Mouse (Mus musculus): ENCODE data around the gene Srsf10.

Gene Srsf10

DNA sequence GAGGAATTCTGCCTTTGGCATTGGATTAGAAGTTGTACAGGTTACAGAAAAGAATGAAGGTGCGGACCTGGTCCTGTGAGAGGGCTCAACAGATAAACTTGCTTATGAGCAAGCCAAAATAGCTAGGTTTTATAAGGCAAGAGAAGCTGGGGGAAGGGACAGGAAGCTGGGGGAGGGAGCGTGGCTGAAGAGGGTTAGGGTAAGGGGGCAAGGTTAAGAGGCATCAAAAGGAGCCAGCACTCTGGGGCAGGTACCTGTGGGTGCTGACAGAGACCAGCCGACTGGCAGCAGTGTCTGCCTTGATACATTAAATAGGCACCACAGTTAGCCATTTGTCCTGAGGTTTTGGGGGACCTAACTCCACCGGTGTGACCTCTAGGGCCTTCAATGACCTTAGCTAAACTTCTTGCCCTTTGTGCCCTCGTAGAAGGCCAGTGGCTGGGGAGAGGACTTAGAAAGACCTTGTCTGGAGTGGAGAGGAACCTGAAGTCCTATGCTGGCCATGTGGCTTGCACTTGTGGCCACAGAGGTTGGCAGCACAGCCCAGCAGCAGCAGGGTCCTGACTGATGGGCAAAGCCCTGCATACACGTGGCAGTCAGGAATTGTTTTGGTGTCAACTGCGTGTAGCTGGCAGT, 28.5 kb downstream of the Srsf10 start:
- peak in 1 of 2 experiments; percentile 53 for DNase-seq (ENCODE audit: inconsistent age in 2 of 2, low spot score in 1 of 2)

- DNase-seq (ENCODE audit: inconsistent age in 2 of 2, low spot score in 1 of 2) = no peak
These were observed 29.0 kb downstream of the Srsf10 start for GRCm38 (mm10) chr4:135884531-135884930.

- peak; percentile 62 to 76 for DNase-seq (ENCODE audit: inconsistent age in 2 of 2, low spot score in 1 of 2)
These were observed 30.1 kb downstream of the Srsf10 start for GRCm38 (mm10) chr4:135885676-135886075.

DNA sequence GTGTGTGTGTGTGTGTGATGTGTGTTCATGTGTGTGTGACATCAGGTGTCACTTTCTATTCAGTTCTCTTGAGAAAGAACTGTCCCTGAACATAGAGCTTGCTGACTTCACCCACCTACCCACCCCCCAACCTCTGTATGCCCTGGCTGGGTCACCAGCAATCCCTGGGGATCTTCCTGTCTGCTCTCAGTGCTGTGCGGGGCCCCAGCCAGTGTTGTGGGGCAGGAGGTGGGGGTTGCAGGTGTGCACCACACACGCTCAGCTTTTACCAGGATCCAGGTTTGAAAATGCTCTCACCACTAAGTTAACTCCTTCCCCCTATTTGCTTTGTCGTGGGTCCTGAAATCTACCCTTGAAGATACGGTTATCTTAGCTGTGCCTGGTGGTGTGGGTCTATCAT, 30.6 kb downstream of the Srsf10 start:
- no peak for DNase-seq (ENCODE audit: inconsistent age in 2 of 2, low spot score in 1 of 2)

DNA sequence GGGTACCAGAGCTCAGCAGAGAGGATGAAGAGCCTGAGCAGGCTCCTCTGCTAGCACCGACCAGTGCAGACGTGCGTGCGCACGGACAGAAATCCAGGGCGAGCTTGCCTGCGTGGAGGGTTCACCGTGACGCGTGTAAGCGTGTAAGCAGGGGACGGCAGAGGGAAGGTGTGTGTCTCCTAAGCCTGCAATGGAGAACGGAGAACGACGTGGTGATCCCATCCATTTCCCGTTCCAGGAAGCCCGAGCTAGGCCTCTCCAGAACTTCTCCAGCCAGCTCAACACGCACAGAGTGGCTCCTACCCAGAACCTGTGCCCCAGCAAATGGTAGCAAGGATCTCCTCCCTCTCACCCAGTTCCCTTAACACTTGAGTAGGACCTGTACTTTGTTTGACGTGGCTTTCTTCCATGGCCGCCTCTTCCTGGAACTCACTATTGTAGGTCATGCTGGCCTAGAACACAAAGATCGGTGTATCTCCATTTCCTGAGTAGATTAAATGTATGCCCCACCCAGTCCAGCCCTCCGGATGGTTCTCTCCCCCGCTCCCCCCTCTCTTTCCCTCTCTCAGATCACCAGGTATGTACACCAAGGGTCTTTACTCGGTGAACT, 33.0 kb downstream of the Srsf10 start:
- no peak for DNase-seq (ENCODE audit: inconsistent age in 2 of 2, low spot score in 1 of 2)

GRCm38 (mm10) chr4:135889146-135889883, 33.8 kb downstream of the Srsf10 start:
- no peak for DNase-seq (ENCODE audit: inconsistent age in 2 of 2, low spot score in 1 of 2)

- DNase-seq (ENCODE audit: inconsistent age in 2 of 2, low spot score in 1 of 2) = peak; percentile 80 to 92
These were observed 34.3 kb downstream of the Srsf10 start for GRCm38 (mm10) chr4:135889884-135890283.

DNA sequence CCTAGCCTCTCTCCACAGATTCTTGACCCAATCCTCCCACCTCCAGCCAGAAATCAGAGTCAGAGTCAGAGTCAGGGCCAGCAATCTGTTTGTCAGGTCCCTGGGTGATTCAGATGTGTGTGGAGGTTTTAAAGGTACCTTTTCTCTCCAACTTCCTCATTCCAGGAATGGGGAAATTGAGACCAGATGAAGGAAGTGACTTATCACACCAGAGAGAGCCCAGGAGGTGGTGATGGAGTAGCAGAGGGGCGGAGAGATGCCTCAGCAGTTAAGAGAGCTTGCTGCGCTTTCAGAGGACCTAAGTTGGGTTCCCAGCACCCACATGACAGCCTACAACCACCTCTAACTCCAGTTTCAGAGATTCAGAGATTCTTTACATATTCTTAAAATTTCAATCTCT, 36.0 kb downstream of the Srsf10 start:
- no peak for DNase-seq (ENCODE audit: inconsistent age in 2 of 2, low spot score in 1 of 2)

GRCm38 (mm10) chr4:135892884-135893283, 37.3 kb downstream of the Srsf10 start:
- DNase-seq (ENCODE audit: inconsistent age in 2 of 2, low spot score in 1 of 2) = no peak

- no peak for DNase-seq (ENCODE audit: inconsistent age in 2 of 2, low spot score in 1 of 2)
These were observed 39.6 kb downstream of the Srsf10 start, which contains the start of gene Cnr2 for GRCm38 (mm10) chr4:135895071-135895571. TSS of gene Cnr2 (plus strand) at chr4:135895394.

DNA sequence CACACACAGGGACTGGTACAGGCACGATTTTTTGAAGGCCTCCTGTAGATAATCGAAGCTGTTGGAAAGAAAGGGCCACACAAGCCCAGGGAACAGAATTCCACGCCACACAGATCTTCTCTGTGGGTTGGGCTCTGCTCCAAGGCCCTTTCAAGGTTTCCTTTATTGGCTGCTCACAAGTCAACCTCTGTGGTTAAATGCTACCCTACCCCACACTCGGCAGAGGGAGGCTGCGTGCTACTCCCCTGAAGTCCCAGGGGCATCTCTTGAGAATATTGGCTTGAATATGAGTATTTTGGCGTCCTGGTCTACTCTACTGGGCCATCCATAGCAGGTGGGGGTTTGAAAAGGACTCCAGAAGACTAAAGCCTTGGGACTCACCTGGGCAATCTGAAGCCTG, 40.6 kb downstream of the Srsf10 start:
- no peak for DNase-seq (ENCODE audit: inconsistent age in 2 of 2, low spot score in 1 of 2)

DNA sequence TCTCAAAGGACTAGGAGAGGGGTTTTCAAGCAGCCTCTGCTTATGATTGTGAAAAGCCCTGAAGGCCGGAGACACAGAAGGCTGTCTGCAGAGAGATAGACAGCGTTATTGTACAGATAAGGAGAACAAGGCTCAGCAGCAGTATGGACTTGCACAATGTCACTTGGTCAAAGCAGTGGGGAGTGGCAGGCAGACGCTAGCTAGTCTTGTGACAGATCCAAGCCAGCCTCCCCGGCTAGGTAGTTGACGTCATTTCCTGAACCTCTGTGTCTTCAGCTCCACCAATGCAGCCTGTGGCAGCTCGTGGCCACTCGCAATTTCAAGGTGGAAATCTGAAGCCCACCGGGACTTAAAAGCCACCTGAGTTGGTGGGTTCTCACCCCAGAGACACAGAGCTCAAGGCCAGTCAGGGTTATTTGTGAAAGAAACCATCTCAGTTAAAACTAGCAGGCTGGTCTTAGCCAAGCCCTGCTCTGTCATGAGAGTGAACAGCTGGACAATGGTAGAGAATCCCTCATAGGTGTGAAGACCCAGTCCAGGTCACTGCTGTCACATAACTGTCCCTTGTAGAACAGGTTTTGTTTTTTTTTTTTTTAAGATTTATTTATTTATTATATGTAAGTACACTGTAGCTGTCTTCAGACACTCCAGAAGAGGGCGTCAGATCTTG, 43.0 kb downstream of the Srsf10 start:
- peak; percentile 53 to 80 for DNase-seq (ENCODE audit: inconsistent age in 2 of 2, low spot score in 1 of 2)

DNA sequence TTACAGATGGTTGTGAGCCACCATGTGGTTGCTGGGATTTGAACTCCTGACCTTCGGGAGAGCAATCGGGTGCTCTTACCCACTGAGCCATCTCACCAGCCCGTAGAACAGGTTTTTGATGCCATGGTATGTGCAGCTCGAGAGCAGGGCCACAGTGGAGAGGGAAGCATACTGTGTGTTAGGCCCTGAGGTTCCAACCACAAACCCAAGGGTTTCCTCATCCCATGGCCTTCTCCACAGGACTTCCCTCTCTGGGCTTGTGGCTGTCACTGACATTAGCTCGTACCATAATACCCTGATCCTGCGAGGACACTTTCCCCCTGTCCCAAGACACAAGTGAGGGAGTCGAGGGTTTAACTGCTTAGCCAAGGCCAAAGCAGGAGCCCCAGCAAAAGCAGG, 43.5 kb downstream of the Srsf10 start:
- DNase-seq (ENCODE audit: inconsistent age in 2 of 2, low spot score in 1 of 2) = no peak

DNA sequence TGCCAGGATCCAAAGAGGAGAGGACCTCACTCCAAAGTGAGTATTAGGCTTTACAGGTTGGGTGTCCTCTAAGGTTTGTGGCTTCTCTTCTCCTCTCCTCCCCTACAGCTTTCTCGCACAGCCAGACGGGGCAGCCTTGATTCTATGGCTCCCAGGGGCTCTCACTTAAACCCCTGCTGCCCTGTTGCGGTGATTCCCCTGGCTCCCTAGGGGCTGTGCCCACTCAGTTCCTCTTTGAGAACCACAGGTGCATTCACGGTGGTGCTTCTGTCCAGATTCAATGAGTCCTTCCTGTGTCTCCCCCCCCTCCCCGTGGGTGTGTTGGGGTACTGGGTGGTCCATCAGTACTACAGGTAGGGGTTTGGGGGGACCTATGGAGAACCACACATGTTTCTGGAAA, 44.5 kb downstream of the Srsf10 start:
- DNase-seq (ENCODE audit: inconsistent age in 2 of 2, low spot score in 1 of 2) = no peak

GRCm38 (mm10) chr4:135902606-135903242, 47.2 kb downstream of the Srsf10 start:
- DNase-seq (ENCODE audit: inconsistent age in 2 of 2, low spot score in 1 of 2) = no peak

- DNase-seq (ENCODE audit: inconsistent age in 2 of 2, low spot score in 1 of 2) = no peak
These were observed 49.3 kb downstream of the Srsf10 start for GRCm38 (mm10) chr4:135904810-135905209.

- no peak for DNase-seq (ENCODE audit: inconsistent age in 2 of 2, low spot score in 1 of 2)
These were observed 51.1 kb downstream of the Srsf10 start for GRCm38 (mm10) chr4:135906633-135907032.

- DNase-seq (ENCODE audit: inconsistent age in 2 of 2, low spot score in 1 of 2) = no peak
These were observed 53.9 kb downstream of the Srsf10 start for GRCm38 (mm10) chr4:135909326-135910066.

DNA sequence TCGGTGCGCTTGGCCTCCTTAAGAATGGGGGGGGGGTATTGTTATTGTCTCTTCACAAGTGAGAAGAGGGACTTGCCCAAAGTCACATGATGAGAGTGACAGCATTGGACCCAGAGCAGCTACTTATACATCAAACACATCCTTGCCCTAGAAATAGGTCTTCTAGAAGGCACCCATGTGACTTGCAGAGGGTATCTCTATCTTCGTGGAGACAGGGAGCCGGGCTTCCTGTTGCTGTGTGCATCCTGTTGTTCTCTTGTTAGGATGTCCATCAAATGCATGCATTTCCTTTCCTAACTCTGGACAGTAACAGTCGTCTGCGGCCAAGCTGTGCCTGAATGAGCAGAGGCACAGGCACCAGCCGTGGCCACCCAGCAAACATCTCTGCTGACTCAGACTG, 56.0 kb downstream of the Srsf10 start:
- DNase-seq (ENCODE audit: inconsistent age in 2 of 2, low spot score in 1 of 2) = peak in 1 of 2 experiments; percentile 24

DNA sequence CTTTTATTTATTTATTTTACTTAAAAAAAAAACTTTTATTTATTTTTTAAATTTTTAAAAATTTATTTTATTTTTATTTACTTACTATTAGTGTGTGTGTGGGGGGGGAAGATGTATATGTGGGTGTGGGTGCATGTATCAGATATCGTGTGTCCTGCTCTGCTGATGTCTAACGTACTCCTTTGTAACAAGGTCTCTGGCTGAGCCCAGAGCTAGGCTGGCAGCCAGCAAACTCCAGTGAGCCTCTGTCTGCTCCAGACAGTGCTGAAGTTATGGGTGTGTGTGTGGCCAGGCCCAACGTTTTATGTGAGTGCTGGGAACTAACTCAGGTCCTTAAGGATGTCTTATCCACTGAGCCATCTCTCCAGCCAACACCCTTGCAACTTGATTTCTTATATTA, 56.6 kb downstream of the Srsf10 start:
- no peak for DNase-seq (ENCODE audit: inconsistent age in 2 of 2, low spot score in 1 of 2)

All from adrenal gland, adult (tissue).